Mouse (Mus musculus) Patski (cell line): ENCODE data around the gene Atp6ap1. TPM values are rescaled to one million over a fixed set of nuclear protein-coding genes. Genes with fewer than 3 reads are reported as not detected.

Experiments
- ATAC-seq: fragments of 100-300 bp; one replicate; pipeline ENCODE4 v1.8.0; 2021
- CTCF ChIA-PET: fragments of 350-600 bp; sonication (Branson Sonifier 250); formaldehyde crosslinking; loops from one replicate; lab custom pipeline; 2022; ENCODE audit warnings: inconsistent platforms; lab: Charles Lee
- POLR2A ChIA-PET: fragments of 350-600 bp; sonication (Branson Sonifier 250); formaldehyde crosslinking; loops from one replicate; lab custom pipeline; 2022; ENCODE audit warnings: antibody characterized with exemption, inconsistent platforms; lab: Charles Lee
- DNase-seq: peaks from one replicate; pipeline ENCODE4 v3.0.0-alpha.2; 2011; ENCODE audit warnings: low read depth, low spot score
- H3K27me3 ChIP-seq: fragments of 371-371 bp; one replicate; pipeline ENCODE4 v1.5.1; 2021
- CTCF ChIP-seq: fragments of 100-300 bp; IDR thresholded peaks from one replicate; pipeline ENCODE4 v1.5.1; 2021
- in situ Hi-C: fragments of 300-500 bp; cut with MboI; formaldehyde crosslinking; loops from 3 replicates; pipeline ENCODE4 v1.11.1; 2018; ENCODE audit warnings: low pct_unique_long_range_greater_than_20kb, mixed read lengths
- polyA plus RNA-seq: library from polyadenylated mRNA; unstranded; gene quantifications from one replicate; pipeline ENCODE4 v1.2.3, GENCODE M21; 2021

Atp6ap1 gene
- polyA plus RNA-seq = 260 TPM

- TF ChIP-seq CTCF = no peak
- POLR2A ChIA-PET = interaction anchor here (0.6 kb wide), 1 partner anchor 11 kb away, joined by 4 read pairs; no protein-coding TSS in a partner anchor
- CTCF ChIA-PET = interaction anchor here (1.3 kb wide), 1 partner anchor 10 kb away, joined by 4 read pairs; no protein-coding TSS in a partner anchor
- peaks cover 8% of the 10 kb centered on the region for H3K27me3 ChIP-seq
- ATAC-seq (peak; percentile 97), DNase-seq (peak; percentile 59)
- in situ Hi-C loops = no loop called here
These were observed at the start of gene Atp6ap1 for GRCm38 (mm10) chrX:74296538-74297448. Atp6ap1 (plus strand) TSS chrX:74297097.

DNA sequence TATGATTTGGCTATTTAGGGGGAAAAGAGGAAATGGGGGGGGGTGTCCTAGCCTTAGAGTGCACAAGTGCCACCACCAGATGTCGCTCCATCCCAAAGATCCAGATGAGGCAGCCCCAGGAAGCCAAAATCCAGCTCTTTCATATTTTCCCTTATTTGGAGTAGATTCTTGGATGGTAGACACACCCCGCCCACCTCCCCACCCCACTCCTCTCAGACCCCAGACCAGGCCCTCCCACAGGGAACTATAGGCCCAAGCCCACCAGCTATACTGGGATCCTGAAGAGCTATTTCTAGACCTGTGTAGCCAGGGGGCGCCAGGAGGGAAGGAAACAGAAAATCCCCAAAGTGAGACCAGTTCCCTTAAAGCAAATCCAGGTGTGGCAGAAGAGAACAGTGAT is 48.2 kb upstream of the Atp6ap1 start:
- DNase-seq (no peak), ATAC-seq (no peak)
- no peaks in the 10 kb centered on the region for H3K27me3 ChIP-seq
- ChIA-PET POLR2A (interaction anchor here (0.7 to 1.5 kb wide), 4 partner anchors 23 to 165 kb away, joined by 3 to 4 read pairs (median 3); no protein-coding TSS in a partner anchor), CTCF (interaction anchor here (0.7 to 3.7 kb wide), 16 partner anchors 10 to 172 kb away, joined by 3 to 28 read pairs (median 4); partner anchors contain the start of genes Fam3a and Ikbkg)
- TF ChIP-seq CTCF = no peak
- in situ Hi-C loops = loop anchor here (5.0 kb wide), 2 partner anchors 34 to 164 kb away; partner anchors contain the start of genes Dnase1l1 and Taz

GRCm38 (mm10) chrX:74249615-74250014 is 47.3 kb upstream of the Atp6ap1 start, which contains the start of gene Flna:
Flna (minus strand) TSS chrX:74249820.
- H3K27me3 ChIP-seq = peaks cover 3% of the 10 kb centered on the region
- no peak for ATAC-seq
- DNase-seq = no peak
- ChIA-PET POLR2A (interaction anchor here (1.5 kb wide), 1 partner anchor 164 kb away, joined by 4 read pairs; no protein-coding TSS in a partner anchor), CTCF (interaction anchor here (0.8 to 3.7 kb wide), 8 partner anchors 9 to 164 kb away, joined by 3 to 28 read pairs (median 6); partner anchors contain the start of genes Fam3a and Ikbkg)
- TF ChIP-seq CTCF = no peak
- in situ Hi-C loops = loop anchor here (5.0 kb wide), 2 partner anchors 33 to 163 kb away; partner anchors contain the start of genes Dnase1l1 and Taz

DNA sequence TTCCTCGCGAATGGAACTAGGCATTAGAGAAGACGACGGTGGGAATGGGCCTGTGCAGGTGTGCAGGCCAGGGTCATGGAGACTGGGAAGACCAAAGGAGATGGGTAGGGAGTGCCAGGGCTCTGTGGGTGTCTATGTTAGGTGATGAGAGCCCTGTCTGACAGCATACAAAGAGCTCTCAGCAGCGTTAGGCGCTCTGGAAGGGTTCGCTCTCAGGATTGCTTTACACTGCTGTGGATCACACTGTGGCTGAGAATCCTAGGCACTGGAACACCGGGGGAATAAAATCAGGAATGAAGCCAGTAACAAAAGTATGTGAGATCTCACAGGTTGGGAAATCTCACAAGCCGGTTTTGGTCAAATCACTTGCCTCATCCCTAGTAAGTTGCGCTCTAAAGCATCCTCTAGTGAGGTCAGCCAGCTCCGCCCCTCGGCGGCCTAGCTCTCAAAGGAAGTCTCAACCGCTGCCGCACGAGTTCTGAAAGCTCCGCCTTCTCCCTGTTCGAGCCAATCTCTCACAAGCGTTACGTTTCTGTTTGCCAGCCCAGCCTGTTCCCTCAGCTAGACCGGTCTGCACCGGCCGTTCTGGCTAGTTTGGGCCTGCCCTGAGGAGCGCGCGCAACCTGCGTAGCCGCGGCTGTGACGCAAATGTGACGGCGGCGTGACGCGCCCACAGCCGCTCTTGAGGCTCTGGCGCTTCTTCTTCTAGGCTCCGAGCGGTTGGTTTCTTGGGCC is 42.6 kb upstream of the Atp6ap1 start, which contains the start of gene Emd:
Gene Emd (plus strand): TSS at position 535 of the 735 bp plus-strand sequence.
- ChIA-PET POLR2A (interaction anchor here (1.6 kb wide), 1 partner anchor 11 kb away, joined by 5 read pairs; no protein-coding TSS in a partner anchor), CTCF (no interaction called here)
- ATAC-seq (peak; percentile 86), DNase-seq (no peak)
- no peak for TF ChIP-seq CTCF
- peaks cover 9% of the 10 kb centered on the region for H3K27me3 ChIP-seq
- in situ Hi-C loops = no loop called here

DNA sequence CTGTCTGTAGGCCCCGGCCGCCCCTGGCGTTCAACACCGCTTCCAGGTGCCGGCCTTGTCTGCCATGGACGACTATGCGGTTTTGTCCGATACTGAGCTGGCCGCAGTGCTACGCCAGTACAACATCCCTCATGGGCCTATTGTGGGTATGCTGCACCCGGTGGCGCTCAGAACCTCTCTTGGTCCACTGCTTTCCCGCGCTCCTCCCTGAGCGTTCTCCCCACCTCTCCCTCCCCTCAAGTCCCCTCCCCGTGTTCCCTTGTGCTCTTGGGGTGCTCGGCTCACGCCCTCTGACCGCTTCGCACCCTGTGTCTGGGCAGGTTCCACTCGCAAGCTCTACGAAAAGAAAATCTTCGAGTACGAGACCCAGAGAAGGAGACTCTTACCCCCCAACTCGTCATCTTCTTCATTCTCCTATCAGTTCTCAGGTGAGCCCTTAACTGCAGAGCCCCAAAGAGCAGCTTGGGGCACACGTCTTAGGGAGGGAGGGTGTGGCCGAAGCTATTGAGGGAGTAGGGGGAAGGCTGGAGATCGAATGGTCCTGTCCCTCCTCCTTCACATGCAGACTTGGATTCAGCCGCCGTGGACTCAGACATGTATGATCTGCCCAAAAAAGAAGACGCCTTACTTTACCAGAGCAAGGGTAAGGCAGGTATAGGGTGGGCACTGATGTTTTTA is 41.9 kb upstream of the Atp6ap1 start:
- H3K27me3 ChIP-seq = peaks cover 9% of the 10 kb centered on the region
- TF ChIP-seq CTCF = no peak
- ATAC-seq (peak; percentile 28), DNase-seq (no peak)
- ChIA-PET CTCF (no interaction called here), POLR2A (interaction anchor here (1.6 kb wide), 1 partner anchor 12 kb away, joined by 5 read pairs; no protein-coding TSS in a partner anchor)
- in situ Hi-C loops = no loop called here

GRCm38 (mm10) chrX:74257746-74258145 is 39.2 kb upstream of the Atp6ap1 start:
- ChIA-PET CTCF (interaction anchor here (1.3 kb wide), 1 partner anchor 8 kb away, joined by 5 read pairs; the partner anchor contains the start of gene Flna), POLR2A (interaction anchor here (1.3 kb wide), 1 partner anchor 13 kb away, joined by 5 read pairs; the partner anchor contains the start of gene Rpl10)
- peaks cover 9% of the 10 kb centered on the region for H3K27me3 ChIP-seq
- DNase-seq (no peak), ATAC-seq (no peak)
- no peak for TF ChIP-seq CTCF
- in situ Hi-C loops = no loop called here

- no peaks in the 10 kb centered on the region for H3K27me3 ChIP-seq
- no peak for TF ChIP-seq CTCF
- CTCF ChIA-PET = interaction anchor here (1.4 to 1.6 kb wide), 2 partner anchors 13 to 21 kb away, joined by 5 read pairs; no protein-coding TSS in a partner anchor
- peak; percentile 9 for ATAC-seq
- in situ Hi-C loops = no loop called here
- POLR2A ChIA-PET = interaction anchor here (1.0 to 1.7 kb wide), 3 partner anchors 8 to 269 kb away, joined by 3 to 7 read pairs (median 3); no protein-coding TSS in a partner anchor
- no peak for DNase-seq
These were observed 27.2 kb upstream of the Atp6ap1 start for GRCm38 (mm10) chrX:74269736-74270061.

- TF ChIP-seq CTCF = no peak
- POLR2A ChIA-PET = interaction anchor here (0.7 to 1.7 kb wide), 5 partner anchors 8 to 25 kb away, joined by 3 to 7 read pairs (median 6); partner anchors contain the start of gene Taz
- no peaks in the 10 kb centered on the region for H3K27me3 ChIP-seq
- ATAC-seq = peak; percentile 66
- in situ Hi-C loops = no loop called here
- CTCF ChIA-PET = interaction anchor here (1.4 to 1.6 kb wide), 2 partner anchors 13 to 22 kb away, joined by 5 read pairs; no protein-coding TSS in a partner anchor
- peak; percentile 91 for DNase-seq
These were observed 26.6 kb upstream of the Atp6ap1 start, which contains the start of gene Rpl10 for GRCm38 (mm10) chrX:74270062-74270901. Rpl10 (plus strand) TSS chrX:74270812.
